Mouse (Mus musculus) testis, postnatal 14 days (tissue): ENCODE measurements around the gene Nefh.

Source experiments
- DNase-seq: peaks from one replicate; pipeline ENCODE4 v3.0.0; 2021; ENCODE audit warnings: low spot score

The Nefh gene

DNA sequence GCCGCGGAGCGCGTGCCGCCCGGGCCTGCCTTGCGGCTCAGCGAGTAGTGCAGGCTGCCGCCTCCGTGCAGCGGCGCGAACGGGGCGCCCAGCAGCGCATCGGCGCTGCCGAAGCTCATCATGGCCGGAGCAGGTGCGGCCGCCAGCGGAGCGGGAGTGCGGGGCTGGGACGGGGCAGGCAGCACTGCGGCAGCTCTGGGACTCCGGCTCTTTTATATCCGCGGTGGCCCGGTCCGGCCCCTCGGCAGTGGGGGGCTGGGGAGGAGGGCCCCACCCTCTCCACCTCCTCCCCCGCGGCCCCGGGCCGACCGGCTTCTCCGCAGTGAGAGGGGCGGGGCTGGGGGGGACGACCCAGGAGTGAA lies at the start of gene Nefh:
Gene Nefh, minus strand, starts transcription at position 252 of the 362 bp plus-strand sequence.
- peak; percentile 29 for DNase-seq

- no peak for DNase-seq
Observed at GRCm38 (mm10) chr11:4996621-4997199, 48.8 kb upstream of the Nefh start.

GRCm38 (mm10) chr11:4995676-4996075 lies 47.8 kb upstream of the Nefh start:
- DNase-seq, result no peak

DNA sequence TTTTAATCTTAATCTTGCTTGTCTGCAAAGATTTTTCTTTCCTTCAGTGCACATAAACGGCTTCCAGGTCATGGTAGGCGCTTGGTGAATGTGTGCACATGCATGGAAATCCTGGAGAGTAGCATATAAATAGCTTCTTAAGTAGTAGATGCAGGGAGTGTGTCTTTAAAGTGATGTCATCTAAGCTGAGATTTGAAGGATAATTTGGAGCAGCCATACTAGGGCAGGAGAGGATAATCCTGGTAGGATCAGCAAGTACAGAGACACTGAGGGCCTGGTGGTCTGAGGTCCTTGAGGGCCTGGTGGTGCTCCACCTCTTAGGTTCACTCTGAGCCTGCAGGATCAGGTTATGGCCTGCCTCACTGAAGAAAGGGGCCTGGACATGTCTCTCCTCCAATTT lies 44.6 kb upstream of the Nefh start:
- no peak for DNase-seq

DNA sequence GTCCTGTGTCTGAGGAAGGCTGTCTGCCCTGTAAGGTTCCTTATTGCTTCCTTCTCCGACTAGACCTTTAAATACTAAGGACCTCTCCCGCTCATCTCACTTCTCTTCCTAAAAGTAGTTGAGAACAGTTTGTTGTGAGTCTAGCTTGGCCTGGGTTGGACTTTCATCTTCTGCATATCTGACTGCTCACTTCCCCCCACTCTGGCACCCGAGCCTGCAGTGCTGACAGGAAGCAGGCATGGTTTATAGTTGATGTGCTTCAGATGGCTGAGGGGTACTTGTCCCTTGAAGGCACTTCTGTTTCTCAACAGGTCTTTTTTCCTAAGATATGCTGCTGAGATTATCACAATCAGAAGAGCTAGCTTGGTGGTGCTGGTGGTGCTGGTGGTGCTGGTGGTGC lies 41.3 kb upstream of the Nefh start:
- DNase-seq, result no peak

DNA sequence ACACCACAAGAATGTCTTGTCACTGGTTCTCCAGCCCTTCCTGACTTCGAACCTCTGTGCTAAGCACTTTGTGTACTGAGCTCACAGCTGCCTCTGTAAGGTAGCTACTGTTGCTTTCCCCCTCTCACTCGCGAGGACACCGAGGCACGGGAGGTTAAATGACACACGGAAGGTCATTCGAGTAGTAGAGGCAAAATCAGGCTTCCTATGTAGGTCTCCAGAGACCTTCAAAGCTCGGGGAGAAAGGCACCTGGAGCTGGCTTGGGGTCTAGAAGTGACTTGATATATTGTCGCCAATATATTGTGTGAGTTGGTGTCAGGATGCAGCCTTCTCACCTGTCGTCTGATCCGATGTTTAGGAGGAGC lies 39.6 kb upstream of the Nefh start:
- DNase-seq, result peak; percentile 64

GRCm38 (mm10) chr11:4986695-4987486 lies 39.0 kb upstream of the Nefh start, which contains the start of gene Ap1b1:
Gene Ap1b1 (plus strand): TSS chr11:4986824.
- peak; percentile 95 for DNase-seq

GRCm38 (mm10) chr11:4984799-4985198 lies 36.9 kb upstream of the Nefh start:
- no peak for DNase-seq

GRCm38 (mm10) chr11:4984249-4984648 lies 36.4 kb upstream of the Nefh start:
- DNase-seq, result no peak

DNA sequence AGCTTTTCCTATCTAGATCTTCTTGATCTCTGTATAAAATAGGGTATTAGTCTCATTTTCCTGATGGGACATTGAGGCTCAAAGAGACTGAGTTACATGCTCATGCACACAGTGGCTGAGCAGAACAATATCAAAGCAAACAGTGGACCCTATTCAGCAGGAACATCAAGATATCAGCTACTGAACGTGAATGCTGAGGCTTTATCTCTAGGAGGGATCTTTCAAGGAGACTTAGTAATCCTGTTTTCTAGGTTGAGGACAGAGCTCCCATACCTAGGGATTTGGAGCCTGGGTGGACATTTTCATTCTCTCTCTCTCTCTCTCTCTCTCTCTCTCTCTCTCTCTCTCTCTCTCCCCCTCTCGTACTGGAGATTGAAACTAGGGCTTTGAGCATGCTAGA lies 35.7 kb upstream of the Nefh start:
- no peak for DNase-seq

DNA sequence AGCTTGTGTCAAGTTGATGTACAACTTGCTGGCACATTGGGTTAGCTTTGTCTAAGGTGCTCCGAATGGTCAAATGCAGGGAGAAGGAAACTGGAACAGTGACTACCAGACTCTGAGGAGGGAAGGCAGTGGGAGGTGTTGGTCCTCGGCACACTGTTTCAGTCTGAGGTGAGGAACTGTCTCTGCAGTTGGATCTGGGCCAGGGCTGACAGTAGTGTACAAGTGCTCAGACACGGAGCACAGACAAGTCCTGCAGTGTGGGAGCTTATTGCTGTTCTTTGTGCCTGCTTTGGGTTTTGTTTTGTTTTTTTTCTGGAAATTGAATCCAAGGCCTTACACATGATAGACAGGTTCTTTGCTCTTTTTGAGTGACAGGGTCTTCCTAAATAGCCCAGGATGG lies 35.1 kb upstream of the Nefh start:
- peak; percentile 30 for DNase-seq

DNA sequence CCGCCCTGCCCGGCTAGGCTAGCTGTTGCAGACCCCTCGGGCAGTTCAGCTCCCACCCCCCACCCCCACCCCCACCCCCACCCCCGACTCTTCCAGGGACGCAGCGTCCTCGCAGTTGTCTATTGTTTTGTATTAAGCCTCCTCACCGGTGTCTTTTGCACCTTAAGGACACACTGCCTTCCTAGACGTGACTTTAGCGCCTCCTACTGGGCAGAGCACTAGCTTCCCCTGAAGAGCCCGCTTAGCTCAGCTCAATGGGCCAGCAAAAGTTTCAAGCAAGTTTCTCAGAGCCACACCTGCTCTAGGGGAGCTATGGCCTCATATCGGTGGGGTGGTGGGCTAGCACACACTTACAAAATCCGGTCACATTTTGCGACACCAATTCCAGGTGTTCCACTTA lies 27.8 kb upstream of the Nefh start:
- DNase-seq, result peak; percentile 77

DNA sequence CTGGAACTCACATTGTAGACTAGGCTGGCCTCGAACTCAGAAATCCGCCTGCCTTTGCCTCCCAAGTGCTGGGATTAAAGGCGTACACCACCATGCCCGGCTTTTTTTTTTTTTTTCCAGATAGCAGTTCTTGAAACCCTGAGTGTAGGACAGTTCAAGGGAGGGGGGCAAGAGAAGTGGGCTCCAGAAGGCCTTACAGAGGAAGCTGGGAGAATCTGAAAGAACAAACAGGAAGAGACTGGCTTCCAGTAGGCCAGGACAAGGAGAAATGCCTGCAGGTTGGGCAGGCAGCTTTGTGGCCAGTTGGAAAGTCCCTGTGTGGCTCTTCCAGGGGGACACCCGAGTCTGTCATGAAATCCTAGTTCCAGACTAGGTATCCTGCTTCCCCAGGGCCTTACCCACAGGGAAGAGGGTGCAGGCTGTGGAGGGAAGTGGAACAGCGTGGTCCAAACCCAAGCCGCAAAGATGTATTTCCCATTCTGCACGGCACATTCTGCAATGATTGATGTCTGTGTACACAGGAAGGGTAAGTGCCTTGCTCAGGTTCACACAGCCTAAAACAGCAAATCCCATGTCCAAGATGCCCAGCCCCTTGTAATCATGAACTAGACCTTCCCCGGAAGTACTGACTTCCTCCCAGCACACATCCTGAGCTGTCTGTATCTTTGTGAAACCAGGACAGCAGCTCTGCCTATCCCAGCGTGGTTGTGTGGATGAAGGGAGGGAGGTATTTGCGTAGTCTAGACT lies 26.7 kb upstream of the Nefh start:
- no peak for DNase-seq

DNA sequence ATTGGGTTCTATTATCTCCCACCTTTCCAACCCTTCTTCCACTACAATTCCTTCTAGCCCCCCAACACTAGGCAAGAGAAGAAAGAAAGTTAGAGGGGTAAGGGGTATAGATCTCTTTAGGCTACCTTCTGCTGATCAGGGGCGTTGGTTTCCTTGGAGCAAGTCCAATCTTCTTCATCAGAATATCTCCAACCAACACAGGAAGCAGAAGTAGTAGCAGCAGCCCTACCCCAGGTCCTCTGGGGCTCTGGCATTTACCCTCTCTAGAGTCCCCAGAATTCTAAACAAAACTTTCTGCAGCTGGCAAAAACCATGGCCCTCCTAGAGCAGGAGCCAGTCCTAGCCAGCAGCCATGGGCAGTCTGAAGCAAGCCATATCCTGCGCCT lies 26.0 kb upstream of the Nefh start:
- DNase-seq, result no peak

- DNase-seq, result no peak
Observed at GRCm38 (mm10) chr11:4972967-4973870, 25.4 kb upstream of the Nefh start.

- DNase-seq, result no peak
Observed at GRCm38 (mm10) chr11:4968376-4968775, 20.5 kb upstream of the Nefh start.

- DNase-seq, result no peak
Observed at GRCm38 (mm10) chr11:4967549-4967948, 19.7 kb upstream of the Nefh start.

- DNase-seq, result no peak
Observed at GRCm38 (mm10) chr11:4966888-4967287, 19.0 kb upstream of the Nefh start.

DNA sequence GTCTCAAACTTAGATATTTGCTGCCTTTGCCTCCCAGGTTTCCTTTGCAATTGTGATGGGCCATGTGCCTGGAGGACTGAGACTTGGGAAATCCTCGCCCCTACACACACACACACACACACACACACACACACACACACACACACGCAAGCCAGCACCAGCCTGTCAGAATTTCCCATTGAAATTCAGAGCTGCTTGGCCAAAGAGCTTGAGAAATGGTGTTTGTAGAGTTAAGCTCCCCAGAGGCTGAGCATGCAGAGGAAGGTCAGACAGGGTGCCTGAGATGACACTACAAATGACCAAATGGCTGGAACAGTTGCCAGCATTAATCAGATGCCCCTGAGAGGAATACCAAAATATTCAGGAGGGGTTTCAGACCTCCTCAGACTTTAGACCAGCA lies 18.5 kb upstream of the Nefh start:
- DNase-seq, result no peak

DNA sequence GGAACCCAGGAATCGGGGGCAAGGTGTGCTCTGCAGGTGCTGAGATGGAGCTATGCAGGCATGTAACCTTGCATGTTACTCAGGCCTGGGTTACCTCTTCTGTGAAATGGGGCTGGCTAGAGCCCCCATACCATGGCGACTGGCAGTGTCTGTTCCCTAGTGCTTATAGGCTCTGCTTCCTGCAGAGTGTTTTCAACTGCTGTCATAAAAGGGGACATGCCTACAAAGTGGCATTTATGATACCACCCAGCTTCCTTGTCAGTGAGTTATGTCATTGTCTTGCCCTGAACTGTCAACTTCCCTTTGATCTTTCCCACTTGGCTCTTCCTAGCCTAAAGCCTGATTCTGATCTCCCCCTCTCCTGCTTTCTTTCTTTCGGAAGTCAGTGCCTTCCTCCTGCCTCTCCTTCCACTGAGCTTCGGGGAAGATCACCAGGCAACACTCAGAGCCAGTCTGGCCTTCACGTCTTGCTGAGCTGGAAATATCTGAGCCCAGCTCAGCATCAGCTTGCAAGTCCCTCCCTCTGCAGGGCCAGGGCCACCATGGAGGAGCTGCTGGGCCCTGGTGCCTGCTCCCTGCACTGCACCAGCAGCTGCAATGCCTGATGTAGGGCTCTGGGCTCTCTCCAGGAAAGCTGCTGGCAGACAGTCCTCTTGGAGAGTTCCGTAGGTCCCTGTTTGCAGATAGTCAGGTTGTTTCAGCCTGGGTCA lies 15.4 kb upstream of the Nefh start:
- no peak for DNase-seq

DNA sequence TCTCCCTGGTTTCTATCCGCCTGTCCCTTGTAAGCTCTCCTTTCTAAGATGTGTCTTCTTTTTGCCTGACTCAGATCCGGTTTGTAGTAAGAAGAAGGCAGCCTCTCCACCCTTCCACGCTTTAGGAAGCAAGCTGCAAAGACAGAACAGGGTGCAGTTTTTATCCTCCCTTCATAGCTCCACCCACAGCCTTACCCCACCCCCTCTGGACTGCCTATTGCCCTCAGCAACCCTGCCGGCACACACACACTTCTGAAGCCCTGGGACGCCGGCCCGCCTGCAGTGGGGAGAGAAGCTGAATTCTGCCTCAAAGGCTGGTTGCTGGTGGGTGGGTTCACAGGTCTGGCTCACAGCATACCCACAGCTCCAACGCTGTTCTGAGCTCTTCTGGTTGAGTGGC lies 6.1 kb upstream of the Nefh start:
- DNase-seq, result no peak

DNA sequence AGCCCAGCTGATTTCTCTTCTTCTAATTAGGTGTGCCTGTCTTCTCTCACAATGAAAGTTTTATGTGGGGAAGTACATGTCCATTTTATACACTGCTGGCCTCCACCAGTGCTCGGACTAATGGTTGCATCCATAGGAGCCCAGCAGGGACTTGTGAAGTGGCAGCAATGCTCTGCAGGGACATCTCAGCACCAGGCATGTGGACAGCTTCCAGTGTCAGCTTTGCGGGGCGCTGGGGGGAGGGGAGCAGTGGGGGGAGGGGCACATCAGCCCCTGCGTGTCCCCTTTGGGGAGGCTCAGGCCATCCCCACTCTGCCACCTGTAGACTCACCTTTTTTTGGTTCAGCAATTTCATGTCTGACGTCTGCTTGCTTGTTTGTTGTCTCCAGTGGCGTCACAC lies 5.5 kb upstream of the Nefh start:
- DNase-seq, result no peak
